Mouse (Mus musculus) neural tube, embryonic 13.5 days (tissue): ENCODE data around the gene Elmo1. TPM values are rescaled to one million over a fixed set of nuclear protein-coding genes. Genes with fewer than 3 reads are reported as not detected.

Experiments
- ATAC-seq: fragments of 200-750 bp; cut with Nextera tagmentation; 2 replicates; pipeline ENCODE4 v1.8.0; 2017; ENCODE audit warnings: low read depth, mild to moderate bottlenecking, moderate TSS enrichment, moderate library complexity
- H3K27ac ChIP-seq: fragments of 300-500 bp; sonication (generic); replicated peaks from 2 replicates; pipeline ENCODE4 v1.5.1; 2015; ENCODE audit warnings: moderate library complexity, mild to moderate bottlenecking, inconsistent platforms
- H3K27me3 ChIP-seq: fragments of 300-500 bp; sonication (generic); 2 replicates; pipeline ENCODE4 v1.6.1; 2015; ENCODE audit warnings: mild to moderate bottlenecking, inconsistent platforms
- H3K36me3 ChIP-seq: fragments of 300-500 bp; sonication (generic); 2 replicates; pipeline ENCODE4 v1.6.1; 2015; ENCODE audit warnings: mild to moderate bottlenecking, inconsistent platforms
- H3K4me1 ChIP-seq: fragments of 300-500 bp; sonication (generic); replicated peaks from 2 replicates; pipeline ENCODE4 v1.6.1; 2015; ENCODE audit warnings: inconsistent platforms
- H3K4me2 ChIP-seq: fragments of 300-500 bp; sonication (generic); 2 replicates; pipeline ENCODE4 v1.6.1; 2015; ENCODE audit warnings: inconsistent platforms, mild to moderate bottlenecking, moderate library complexity
- H3K4me3 ChIP-seq: fragments of 300-500 bp; sonication (generic); 2 replicates; pipeline ENCODE4 v1.5.1; 2015; ENCODE audit warnings: mild to moderate bottlenecking, inconsistent platforms
- H3K9ac ChIP-seq: fragments of 300-500 bp; sonication (generic); 2 replicates; pipeline ENCODE4 v1.6.1; 2015; ENCODE audit warnings: moderate library complexity, mild to moderate bottlenecking, inconsistent platforms
- H3K9me3 ChIP-seq: fragments of 300-500 bp; sonication (generic); 2 replicates; pipeline ENCODE4 v1.6.1; 2016; ENCODE audit warnings: inconsistent platforms
- WGBS: fragments of 180-500 bp; shearing (Covaris S2); methylation state at CpG from one replicate; pipeline ENCODE4 v1.1.7; 2015; 5-methylcytosine and 5-hydroxymethylcytosine counted together
- polyA plus RNA-seq: library from polyadenylated mRNA; unstranded; fragments of >200 nt; fragmentation: Nextera tagmentation; extraction: Ambion mirVana; gene quantifications from 2 replicates; pipeline ENCODE4 v1.2.1, GENCODE M21; 2015

Gene Elmo1
- polyA plus RNA-seq, 1 experiment from 2014 or later: 48.4 TPM

- Histone ChIP-seq H3K27ac (no peak overlapping the region), H3K4me1 (peaks cover 22% of the 10 kb centered on the region), H3K36me3 (no peaks in the 10 kb centered on the region), H3K4me2 (no peak overlapping the region), H3K27me3 (no peaks in the 10 kb centered on the region), H3K9me3 (no peaks in the 10 kb centered on the region), H3K4me3 (no peak overlapping the region), H3K9ac (no peak overlapping the region)
- no peak for ATAC-seq
- WGBS: 84% methylated on average over 3 of the region's 3 CpGs
Measured at GRCm38 (mm10) chr13:20130731-20131130, 40.3 kb downstream of the Elmo1 start.

GRCm38 (mm10) chr13:20131322-20131997 is 41.1 kb downstream of the Elmo1 start:
- 90% methylated on average over 5 of the region's 5 CpGs for WGBS
- H3K36me3 ChIP-seq: no peaks in the 10 kb centered on the region
- no peak overlapping the region for H3K4me2 ChIP-seq

GRCm38 (mm10) chr13:20131998-20132371 is 41.6 kb downstream of the Elmo1 start:
- no peak for ATAC-seq
- no peaks in the 10 kb centered on the region for H3K36me3 ChIP-seq

More at GRCm38 (mm10) chr13:20131322-20131997, 41.1 kb downstream of the Elmo1 start:
- H3K9ac ChIP-seq: no peak overlapping the region
- ATAC-seq: no peak
- no peaks in the 10 kb centered on the region for H3K27me3 ChIP-seq
- peaks cover 22% of the 10 kb centered on the region for H3K4me1 ChIP-seq
- no peak overlapping the region for H3K4me3 ChIP-seq
- H3K9me3 ChIP-seq: no peaks in the 10 kb centered on the region
- H3K27ac ChIP-seq: no peak overlapping the region

GRCm38 (mm10) chr13:20133602-20134394 is 43.4 kb downstream of the Elmo1 start:
- peak; percentile 55; the same call in 1 of the 2 replicates for ATAC-seq
- Histone ChIP-seq H3K4me3 (no peak overlapping the region), H3K9ac (no peak overlapping the region), H3K27ac (peak overlapping the region; percentile 49), H3K9me3 (no peaks in the 10 kb centered on the region), H3K4me1 (peaks cover 28% of the 10 kb centered on the region), H3K27me3 (peaks cover 5% of the 10 kb centered on the region; the same call in 1 of the 2 replicates), H3K36me3 (no peaks in the 10 kb centered on the region), H3K4me2 (no peak overlapping the region)
- WGBS: 15% methylated on average over 6 of the region's 6 CpGs

More at GRCm38 (mm10) chr13:20131998-20132371, 41.6 kb downstream of the Elmo1 start:
- no peaks in the 10 kb centered on the region for H3K9me3 ChIP-seq
- no peak overlapping the region for H3K4me2 ChIP-seq
- H3K27me3 ChIP-seq: no peaks in the 10 kb centered on the region
- H3K4me1 ChIP-seq: peaks cover 22% of the 10 kb centered on the region
- no peak overlapping the region for H3K9ac ChIP-seq
- no peak overlapping the region for H3K4me3 ChIP-seq
- H3K27ac ChIP-seq: no peak overlapping the region
- 83% methylated on average over 4 of the region's 4 CpGs for WGBS

- 62% methylated on average over 18 of the region's 18 CpGs for WGBS
- Histone ChIP-seq H3K4me3 (no peak overlapping the region), H3K4me2 (no peak overlapping the region), H3K27ac (0 out of 2 replicates have a peak overlapping the region, but pooled peaks have one; percentile 9), H3K27me3 (peaks cover 5% of the 10 kb centered on the region; the same call in 1 of the 2 replicates), H3K4me1 (peaks cover 36% of the 10 kb centered on the region), H3K36me3 (no peaks in the 10 kb centered on the region), H3K9me3 (no peaks in the 10 kb centered on the region), H3K9ac (no peak overlapping the region)
- ATAC-seq: no peak
Measured at GRCm38 (mm10) chr13:20134395-20135225, 44.2 kb downstream of the Elmo1 start.

- no peak for ATAC-seq
- H3K4me2 ChIP-seq: no peak overlapping the region
- no peaks in the 10 kb centered on the region for H3K9me3 ChIP-seq
- no peak overlapping the region for H3K4me3 ChIP-seq
- no peak overlapping the region for H3K27ac ChIP-seq
- peaks cover 42% of the 10 kb centered on the region for H3K4me1 ChIP-seq
- peaks cover 5% of the 10 kb centered on the region; the same call in 1 of the 2 replicates for H3K27me3 ChIP-seq
- H3K9ac ChIP-seq: no peak overlapping the region
- H3K36me3 ChIP-seq: no peaks in the 10 kb centered on the region
Measured at GRCm38 (mm10) chr13:20136753-20137152, 46.4 kb downstream of the Elmo1 start.

- H3K4me3 ChIP-seq: no peak overlapping the region
- no peak overlapping the region for H3K4me2 ChIP-seq
- no peak for ATAC-seq
- no peak overlapping the region for H3K9ac ChIP-seq
- no peaks in the 10 kb centered on the region for H3K36me3 ChIP-seq
- H3K27me3 ChIP-seq: peaks cover 5% of the 10 kb centered on the region; the same call in 1 of the 2 replicates
- no peaks in the 10 kb centered on the region for H3K9me3 ChIP-seq
- no peak overlapping the region; the same call in 1 of the 2 replicates for H3K27ac ChIP-seq
- H3K4me1 ChIP-seq: peaks cover 39% of the 10 kb centered on the region
- 12% methylated on average over 3 of the region's 3 CpGs for WGBS
Measured at GRCm38 (mm10) chr13:20138466-20138865, 48.1 kb downstream of the Elmo1 start.

- peaks cover 5% of the 10 kb centered on the region; the same call in 1 of the 2 replicates for H3K27me3 ChIP-seq
- no peaks in the 10 kb centered on the region for H3K36me3 ChIP-seq
- H3K4me2 ChIP-seq: no peak overlapping the region
- H3K4me3 ChIP-seq: no peak overlapping the region
- no peak overlapping the region for H3K9ac ChIP-seq
- no peaks in the 10 kb centered on the region for H3K9me3 ChIP-seq
- 15% methylated on average over 6 of the region's 6 CpGs for WGBS
- ATAC-seq: peak; percentile 44
- no peak overlapping the region; the same call in 1 of the 2 replicates for H3K27ac ChIP-seq
- H3K4me1 ChIP-seq: peaks cover 33% of the 10 kb centered on the region
Measured at GRCm38 (mm10) chr13:20139060-20139459, 48.7 kb downstream of the Elmo1 start.

GRCm38 (mm10) chr13:20139825-20140665 is 49.6 kb downstream of the Elmo1 start:
- no peaks in the 10 kb centered on the region for H3K9me3 ChIP-seq
- peaks cover 5% of the 10 kb centered on the region; the same call in 1 of the 2 replicates for H3K27me3 ChIP-seq
- no peak overlapping the region for H3K4me2 ChIP-seq
- no peak overlapping the region for H3K4me3 ChIP-seq
- peaks cover 25% of the 10 kb centered on the region for H3K4me1 ChIP-seq
- 65% methylated on average over 4 of the region's 4 CpGs for WGBS
- no peaks in the 10 kb centered on the region for H3K36me3 ChIP-seq
- 0 out of 2 replicates have a peak overlapping the region, but pooled peaks have one; percentile 13 for H3K27ac ChIP-seq
- no peak for ATAC-seq
- no peak overlapping the region for H3K9ac ChIP-seq

- Histone ChIP-seq H3K36me3 (no peaks in the 10 kb centered on the region), H3K9me3 (no peaks in the 10 kb centered on the region), H3K9ac (no peak overlapping the region), H3K4me1 (peaks cover 25% of the 10 kb centered on the region), H3K4me3 (no peak overlapping the region), H3K27ac (no peak overlapping the region), H3K4me2 (no peak overlapping the region), H3K27me3 (0 out of 2 replicates have a peak, but pooled peaks cover 1% of the 10 kb centered on the region)
- ATAC-seq: peak; percentile 74
- WGBS: 13% methylated on average over 1 of the region's 1 CpGs
Measured at GRCm38 (mm10) chr13:20142637-20143036, 52.2 kb downstream of the Elmo1 start.

- no peaks in the 10 kb centered on the region for H3K36me3 ChIP-seq
- no peak overlapping the region for H3K4me2 ChIP-seq
- H3K9ac ChIP-seq: no peak overlapping the region
- H3K9me3 ChIP-seq: no peaks in the 10 kb centered on the region
- peaks cover 5% of the 10 kb centered on the region; the same call in 1 of the 2 replicates for H3K4me1 ChIP-seq
- 85% methylated on average over 4 of the region's 4 CpGs for WGBS
- ATAC-seq: no peak
- no peak overlapping the region for H3K4me3 ChIP-seq
- no peaks in the 10 kb centered on the region for H3K27me3 ChIP-seq
- no peak overlapping the region for H3K27ac ChIP-seq
Measured at GRCm38 (mm10) chr13:20146848-20147247, 56.5 kb downstream of the Elmo1 start.
